Mouse (Mus musculus) macrophage (primary cell): ENCODE data around the gene Runx2. TPM values are rescaled to one million over a fixed set of nuclear protein-coding genes. Genes with fewer than 3 reads are reported as not detected.

Experiments used
- H3K27ac ChIP-seq: fragments of 350-480 bp; formaldehyde crosslinking; 2 replicates; pipeline ENCODE4 v1.9.0; 2021
- H3K36me3 ChIP-seq: fragments of 350-480 bp; formaldehyde crosslinking; 2 replicates; pipeline ENCODE4 v1.9.0; 2021; ENCODE audit errors: inconsistent target
- H3K4me3 ChIP-seq: fragments of 350-480 bp; formaldehyde crosslinking; 2 replicates; pipeline ENCODE4 v1.9.0; 2021; ENCODE audit errors: inconsistent target
- H3K79me2 ChIP-seq: fragments of 350-480 bp; formaldehyde crosslinking; 2 replicates; pipeline ENCODE4 v1.9.0; 2021; ENCODE audit errors: inconsistent target
- WGBS: methylation state at CpG from one replicate; pipeline ENCODE4 v1.1.7; 2026; ENCODE audit warnings: inconsistent platforms; ENCODE audit not compliant: missing documents; 5-methylcytosine and 5-hydroxymethylcytosine counted together
- polyA plus RNA-seq: library from polyadenylated mRNA; stranded (reverse); fragments of 250-400 nt; gene quantifications from 3 replicates; pipeline ENCODE4 v1.2.4, GENCODE M21; 2018; ENCODE audit warnings: inconsistent platforms

Runx2 gene
- polyA plus RNA-seq, 1 experiment from 2014 or later = 2.8 TPM

DNA sequence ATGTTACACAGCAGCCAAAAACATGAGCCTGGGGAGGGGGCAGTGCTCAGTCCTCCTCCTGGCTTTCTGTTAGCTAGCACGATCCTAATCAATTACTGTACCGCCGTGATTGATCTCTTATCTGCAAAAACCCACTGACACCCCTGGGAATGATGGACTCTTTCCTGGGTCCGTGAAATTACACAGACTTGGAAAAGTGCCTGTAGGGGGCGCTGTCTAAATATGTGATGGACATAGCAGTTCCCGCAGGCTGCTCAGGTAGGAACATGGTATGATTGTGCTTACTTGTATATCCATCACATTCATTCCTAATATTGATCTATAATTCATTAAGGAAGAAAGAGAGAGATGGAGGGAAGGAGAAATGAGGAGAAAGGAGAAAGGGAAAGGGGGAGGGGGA, 284.6 kb downstream of the Runx2 start:
- Histone ChIP-seq H3K36me3 (no peaks in the 10 kb centered on the region), H3K4me3 (no peak overlapping the region), H3K27ac (no peak overlapping the region), H3K79me2 (no peaks in the 10 kb centered on the region)
- 80% methylated on average over 6 of the region's 6 CpGs for WGBS

- Histone ChIP-seq H3K36me3 (no peaks in the 10 kb centered on the region), H3K79me2 (no peaks in the 10 kb centered on the region), H3K4me3 (no peak overlapping the region), H3K27ac (no peak overlapping the region)
- 88% methylated on average over 4 of the region's 4 CpGs for WGBS
These were observed 286.0 kb downstream of the Runx2 start for GRCm38 (mm10) chr17:44528617-44529016.

DNA sequence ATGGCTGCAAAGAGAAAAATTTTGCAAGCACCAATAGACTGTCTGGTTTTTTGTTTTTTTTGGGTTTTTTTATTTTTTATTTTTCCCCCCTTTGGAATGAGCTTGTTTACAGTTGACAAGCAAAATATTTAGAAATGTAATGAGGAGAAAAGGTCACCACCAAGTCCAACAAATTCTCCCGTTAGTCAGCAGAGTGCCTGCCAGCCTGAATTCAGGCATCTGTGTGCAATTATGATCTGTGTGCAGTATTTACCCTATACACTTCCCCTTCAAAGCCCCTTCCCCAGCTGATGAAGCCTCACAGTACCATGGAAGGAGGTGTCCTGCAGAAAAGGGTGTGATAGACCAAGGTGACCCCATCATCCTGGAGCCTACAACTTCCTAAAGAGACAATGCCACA, 290.5 kb downstream of the Runx2 start:
- H3K4me3 ChIP-seq = no peak overlapping the region
- no peaks in the 10 kb centered on the region for H3K79me2 ChIP-seq
- no CpG with 5 or more reads among the region's 1 CpGs for WGBS
- no peak overlapping the region for H3K27ac ChIP-seq
- no peaks in the 10 kb centered on the region for H3K36me3 ChIP-seq

DNA sequence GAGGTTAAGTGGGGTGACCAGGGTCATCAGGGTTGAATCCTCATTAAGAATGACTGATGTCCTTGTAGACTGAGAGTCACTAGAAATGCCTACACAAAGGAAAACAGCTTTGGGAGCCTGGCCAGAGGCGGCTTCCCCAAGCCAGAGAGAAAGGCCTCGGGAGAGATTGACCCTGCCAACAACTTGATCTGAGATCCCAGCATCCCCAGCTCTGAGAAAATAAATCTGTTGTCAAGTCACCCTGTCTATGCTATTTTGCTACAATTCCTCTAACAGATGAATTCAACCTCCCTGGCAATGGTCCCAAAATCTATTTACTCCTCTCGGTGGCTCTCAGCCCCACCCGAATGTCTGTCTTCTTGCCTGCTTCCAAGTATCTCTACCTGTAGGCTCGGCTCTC, 291.7 kb downstream of the Runx2 start:
- H3K27ac ChIP-seq = no peak overlapping the region
- H3K79me2 ChIP-seq = no peaks in the 10 kb centered on the region
- no peaks in the 10 kb centered on the region for H3K36me3 ChIP-seq
- WGBS = 89% methylated on average over 5 of the region's 5 CpGs
- no peak overlapping the region for H3K4me3 ChIP-seq

GRCm38 (mm10) chr17:44520122-44521075, 294.2 kb downstream of the Runx2 start:
- Histone ChIP-seq H3K36me3 (no peaks in the 10 kb centered on the region), H3K4me3 (no peak overlapping the region), H3K79me2 (no peaks in the 10 kb centered on the region), H3K27ac (no peak overlapping the region)
- WGBS = 97% methylated on average over 11 of the region's 11 CpGs

DNA sequence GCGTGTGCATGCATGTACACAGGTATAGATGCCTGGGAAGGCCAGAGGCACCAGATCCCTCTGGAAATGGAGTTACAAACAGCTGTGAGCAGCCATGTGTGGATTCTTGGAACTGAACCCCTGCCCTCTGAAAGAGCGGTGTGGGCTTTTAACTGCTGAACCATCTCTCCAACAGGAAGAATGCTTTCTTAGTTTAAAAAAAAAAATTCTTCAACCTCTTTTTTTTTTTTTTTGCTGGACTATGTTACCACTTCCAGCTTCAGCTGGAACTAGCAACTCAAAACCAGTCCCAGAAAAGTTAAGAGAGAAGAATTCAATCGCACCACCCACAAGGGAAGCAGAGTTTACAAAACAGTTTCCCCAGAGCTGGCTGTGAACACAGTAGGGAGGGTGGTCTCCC, 295.2 kb downstream of the Runx2 start:
- H3K4me3 ChIP-seq = no peak overlapping the region
- H3K27ac ChIP-seq = no peak overlapping the region
- WGBS = 95% methylated on average over 3 of the region's 3 CpGs
- H3K36me3 ChIP-seq = no peaks in the 10 kb centered on the region
- no peaks in the 10 kb centered on the region for H3K79me2 ChIP-seq

DNA sequence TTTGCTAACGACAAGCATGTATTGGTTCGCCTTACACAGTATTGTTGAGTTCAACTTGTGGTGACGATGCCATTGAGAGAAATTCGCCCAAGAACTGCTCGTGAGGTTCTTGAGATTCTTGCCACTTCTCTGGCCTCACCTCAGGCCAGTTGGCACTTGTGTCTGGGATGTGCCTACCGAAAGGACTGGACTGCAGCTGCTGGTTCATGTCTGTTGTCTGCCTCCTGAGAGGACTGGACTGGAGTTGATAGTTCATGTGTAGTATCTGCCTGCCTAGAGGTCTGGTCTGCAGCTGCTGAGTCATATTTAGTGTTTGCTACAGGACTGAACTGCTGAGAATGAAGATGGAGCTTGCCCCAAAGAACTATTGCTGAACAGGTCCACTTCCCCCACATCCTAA, 296.4 kb downstream of the Runx2 start:
- 94% methylated on average over 6 of the region's 6 CpGs for WGBS
- H3K27ac ChIP-seq = no peak overlapping the region
- no peak overlapping the region for H3K4me3 ChIP-seq
- H3K79me2 ChIP-seq = no peaks in the 10 kb centered on the region
- H3K36me3 ChIP-seq = no peaks in the 10 kb centered on the region

DNA sequence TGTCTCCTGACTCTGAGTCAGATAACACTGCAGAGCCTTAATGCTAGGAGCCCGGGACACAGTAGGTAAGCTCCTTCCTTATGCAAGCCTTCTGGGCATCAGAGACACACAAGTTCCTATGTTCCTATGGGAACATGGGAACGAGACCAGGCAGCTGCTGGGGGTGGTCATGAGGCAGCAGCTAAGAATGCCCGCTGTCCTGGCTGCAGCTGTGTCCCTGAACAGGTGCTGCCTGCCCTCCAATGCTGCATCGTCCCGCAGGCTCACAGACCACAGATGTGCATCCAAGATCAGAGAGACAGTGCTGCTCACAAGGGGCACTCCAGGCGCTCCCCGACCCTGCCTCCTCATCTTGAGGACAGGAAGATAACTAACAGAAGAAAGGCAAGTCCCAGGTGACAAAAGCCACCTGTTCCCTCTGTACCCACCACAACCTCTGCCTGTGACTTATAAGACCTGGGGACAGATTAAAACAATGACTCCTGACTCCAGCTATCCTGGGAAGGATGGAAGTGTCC, 306.3 kb downstream of the Runx2 start:
- no peak overlapping the region for H3K4me3 ChIP-seq
- WGBS = 90% methylated on average over 7 of the region's 7 CpGs
- H3K27ac ChIP-seq = no peak overlapping the region
- no peaks in the 10 kb centered on the region for H3K79me2 ChIP-seq
- H3K36me3 ChIP-seq = no peaks in the 10 kb centered on the region

DNA sequence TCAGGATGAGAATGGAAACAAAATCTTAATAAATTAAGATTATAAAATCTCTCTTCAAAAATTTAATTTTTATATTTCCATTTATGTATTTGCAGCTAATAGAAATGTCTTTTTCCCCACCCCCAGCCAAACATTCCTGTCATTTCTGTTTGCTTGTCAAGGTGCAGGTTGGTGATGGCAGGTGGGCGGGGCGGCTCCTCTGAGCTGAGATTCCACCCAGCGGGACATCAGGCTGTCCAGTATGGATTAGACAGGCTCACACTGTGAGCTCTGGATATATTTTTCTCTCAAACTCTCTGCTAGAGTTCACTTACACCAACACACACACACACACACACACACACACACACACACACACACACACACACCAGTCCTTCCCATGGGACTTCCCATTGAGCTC, 306.9 kb downstream of the Runx2 start:
- no peaks in the 10 kb centered on the region for H3K36me3 ChIP-seq
- H3K4me3 ChIP-seq = no peak overlapping the region
- H3K79me2 ChIP-seq = no peaks in the 10 kb centered on the region
- 100% methylated on average over 3 of the region's 3 CpGs for WGBS
- H3K27ac ChIP-seq = no peak overlapping the region

DNA sequence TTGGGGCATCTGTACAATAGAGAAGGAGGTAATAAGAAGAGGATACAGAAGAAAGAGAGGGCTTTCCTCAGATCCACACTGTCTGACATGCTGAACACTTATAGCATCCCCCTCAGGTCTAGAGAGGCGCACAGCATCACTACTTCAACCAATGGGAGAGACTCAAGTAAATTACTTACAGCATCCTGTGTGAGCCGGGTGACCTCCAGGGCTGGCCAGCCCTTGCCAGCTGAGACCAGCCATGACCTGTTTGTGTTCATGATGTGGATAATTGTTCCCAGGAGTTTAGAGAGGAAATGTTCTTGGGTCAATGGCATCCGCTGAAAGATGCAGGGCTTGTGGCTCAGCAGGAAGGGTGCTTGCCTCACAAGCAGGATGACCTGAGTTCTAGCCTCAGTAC, 308.1 kb downstream of the Runx2 start:
- H3K4me3 ChIP-seq = no peak overlapping the region
- H3K79me2 ChIP-seq = no peaks in the 10 kb centered on the region
- 93% methylated on average over 3 of the region's 3 CpGs for WGBS
- H3K36me3 ChIP-seq = no peaks in the 10 kb centered on the region
- no peak overlapping the region for H3K27ac ChIP-seq

- WGBS = 91% methylated on average over 10 of the region's 10 CpGs
- no peak overlapping the region for H3K27ac ChIP-seq
These were observed 309.7 kb downstream of the Runx2 start for GRCm38 (mm10) chr17:44504794-44505317.

DNA sequence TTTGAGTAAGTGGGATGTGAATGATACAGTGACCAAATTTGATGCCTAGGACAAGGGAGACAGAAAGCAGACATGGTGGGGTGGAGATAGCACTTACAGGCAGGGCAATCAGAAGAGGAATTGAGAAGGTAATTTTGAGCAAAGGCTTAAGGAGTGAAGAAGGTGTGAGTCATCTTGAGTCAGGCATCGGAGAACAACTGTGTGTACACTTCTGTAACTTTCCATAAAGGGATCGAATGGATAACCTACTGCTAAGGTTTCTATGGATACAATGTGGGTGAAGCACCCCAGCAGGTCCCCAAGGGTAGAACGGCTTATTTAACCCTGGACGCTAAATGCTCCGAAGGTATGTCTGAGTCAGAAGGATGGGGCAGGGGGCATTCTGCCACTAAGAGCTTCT, 312.4 kb downstream of the Runx2 start:
- no peak overlapping the region for H3K27ac ChIP-seq
- H3K36me3 ChIP-seq = no peaks in the 10 kb centered on the region
- 93% methylated on average over 5 of the region's 5 CpGs for WGBS
- H3K79me2 ChIP-seq = no peaks in the 10 kb centered on the region
- no peak overlapping the region for H3K4me3 ChIP-seq

More at GRCm38 (mm10) chr17:44504794-44505317, 309.7 kb downstream of the Runx2 start:
- H3K79me2 ChIP-seq = no peaks in the 10 kb centered on the region
- H3K4me3 ChIP-seq = no peak overlapping the region
- no peaks in the 10 kb centered on the region for H3K36me3 ChIP-seq

GRCm38 (mm10) chr17:44500306-44500899, 314.2 kb downstream of the Runx2 start:
- no peaks in the 10 kb centered on the region for H3K79me2 ChIP-seq
- H3K27ac ChIP-seq = no peak overlapping the region
- no peaks in the 10 kb centered on the region for H3K36me3 ChIP-seq
- 93% methylated on average over 11 of the region's 11 CpGs for WGBS
- H3K4me3 ChIP-seq = no peak overlapping the region

DNA sequence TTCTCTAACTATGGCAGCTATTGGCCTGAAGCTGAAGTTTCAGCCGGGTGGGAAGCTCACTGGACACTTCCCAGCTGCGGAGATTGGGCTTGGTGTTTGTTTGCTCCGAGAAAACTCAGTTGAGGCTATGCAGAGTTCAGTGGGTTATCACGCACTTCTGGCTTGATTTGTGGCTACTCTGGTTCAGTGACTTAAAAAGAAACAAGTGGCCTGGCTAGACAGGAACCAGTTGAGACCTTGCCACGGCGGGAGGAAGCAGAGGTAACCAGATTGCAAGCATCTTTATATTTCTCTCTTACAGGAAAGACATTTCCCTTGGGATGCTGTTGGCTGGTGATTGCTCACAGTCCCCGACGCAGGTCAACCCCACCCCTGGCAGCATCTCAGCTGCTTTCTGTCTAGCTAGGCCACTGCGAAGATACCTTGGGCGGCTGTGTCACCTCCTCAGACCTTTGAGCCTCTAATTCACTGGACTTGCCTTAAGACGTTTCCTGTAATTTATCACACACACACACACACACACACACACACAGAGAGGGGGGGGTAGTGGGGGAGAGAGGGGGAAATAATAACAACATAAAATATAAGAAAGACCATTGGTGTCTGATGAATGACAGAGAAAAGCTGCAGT, 324.3 kb downstream of the Runx2 start:
- 55% methylated on average over 11 of the region's 11 CpGs for WGBS
- Histone ChIP-seq H3K4me3 (no peak overlapping the region), H3K36me3 (no peaks in the 10 kb centered on the region), H3K79me2 (no peaks in the 10 kb centered on the region), H3K27ac (no peak overlapping the region)
